Mouse (Mus musculus) liver, embryonic 14.5 days (tissue): Measurements from ENCODE around the gene Efna1.

Source experiments
- CTCF ChIP-seq: IDR thresholded peaks from 2 replicates; pipeline ENCODE4 v1.5.1; 2016; ENCODE audit warnings: antibody characterized with exemption, low read depth, control low read depth
- EP300 ChIP-seq: IDR thresholded peaks from 2 replicates; pipeline ENCODE4 v1.6.1; 2016; ENCODE audit warnings: antibody characterized with exemption, low read depth

DNA sequence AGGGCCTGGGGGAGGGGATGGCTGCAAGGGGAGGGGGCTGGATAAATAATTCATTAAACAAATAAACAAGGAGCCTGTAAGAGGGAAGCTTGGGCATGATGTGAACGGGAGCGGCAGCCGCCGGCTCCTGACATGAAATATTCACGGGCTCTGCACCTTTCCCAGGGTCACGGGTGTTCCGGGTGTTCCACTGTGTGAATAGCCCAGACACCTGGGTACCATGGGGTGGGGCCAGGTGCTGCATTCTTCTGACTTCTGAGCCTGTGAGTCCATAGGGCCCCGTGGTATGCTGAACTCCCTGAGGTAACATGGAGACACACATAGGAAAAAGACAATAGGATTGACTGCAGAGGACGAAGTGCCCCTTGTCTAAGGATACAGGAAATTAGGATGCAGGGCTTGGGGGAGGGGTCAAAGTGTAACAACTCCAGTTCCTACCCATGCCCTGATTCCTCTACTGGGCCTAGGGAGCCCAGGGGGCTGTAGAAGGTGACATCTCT is 46.5 kb upstream of the Efna1 start:
- TF ChIP-seq CTCF (no peak), EP300 (no peak)
